Mouse (Mus musculus) bone marrow macrophage, adult 2 months (primary cell): ENCODE results near the gene Fgd6.

Source experiments
- CTCF ChIP-seq: IDR thresholded peaks from 2 replicates; pipeline ENCODE4 v1.5.1; 2012; ENCODE audit warnings: low read depth, mild to moderate bottlenecking, low read length, moderate library complexity
- POLR2A ChIP-seq: IDR thresholded peaks from 2 replicates; pipeline ENCODE4 v1.6.1; 2012; ENCODE audit warnings: mild to moderate bottlenecking, low read depth, low read length, borderline replicate concordance

GRCm38 (mm10) chr10:94129680-94130119, 93.9 kb downstream of the Fgd6 start:
- no peak for TF ChIP-seq CTCF
- no peak for TF ChIP-seq POLR2A
